Mouse (Mus musculus): ENCODE results near the gene Gm20509.

DNA sequence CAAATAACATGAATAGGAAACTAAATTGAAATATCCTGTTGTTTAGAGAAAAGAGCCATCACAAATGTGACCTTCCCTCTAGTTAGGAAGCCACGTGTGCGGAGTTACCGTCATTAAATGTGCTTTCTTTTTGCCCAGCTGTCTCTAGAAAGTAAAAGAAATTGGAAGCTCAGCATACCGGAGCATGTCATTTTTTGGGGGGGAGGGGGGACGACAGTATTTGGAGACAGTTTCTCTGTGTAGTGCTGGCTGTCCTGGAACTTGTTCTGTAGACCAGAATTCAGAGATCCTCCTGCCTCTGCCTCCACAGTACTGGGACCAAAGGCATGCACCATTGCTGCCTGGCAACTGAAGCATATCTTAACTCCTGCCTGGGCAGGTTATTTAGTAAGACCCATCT lies 734 bp upstream of the Gm20509 start, which contains the start of gene Khdc3:
- TF ChIP-seq CTCF (IDR thresholded peaks at IDR 0.05; ENCODE audit: low read depth, low read length) (no peak), POLR2A (IDR thresholded peaks at IDR 0.05; ENCODE audit: borderline replicate concordance, low read depth, low read length) (no peak)
